Mouse (Mus musculus) cerebellum, adult 2 months (tissue): ENCODE data around the gene Nrip3.

Source experiments
- CTCF ChIP-seq: fragments of 200-500 bp; IDR thresholded peaks from 2 replicates; pipeline ENCODE4 v1.5.1; 2011; ENCODE audit warnings: low read depth, mild to moderate bottlenecking, control low read depth, low read length, moderate library complexity, borderline replicate concordance; ENCODE audit not compliant: insufficient read depth
- POLR2A ChIP-seq: fragments of 200-500 bp; IDR thresholded peaks from 2 replicates; pipeline ENCODE4 v1.6.1; 2011; ENCODE audit warnings: low read length, control low read depth, borderline replicate concordance; ENCODE audit not compliant: insufficient read depth

DNA sequence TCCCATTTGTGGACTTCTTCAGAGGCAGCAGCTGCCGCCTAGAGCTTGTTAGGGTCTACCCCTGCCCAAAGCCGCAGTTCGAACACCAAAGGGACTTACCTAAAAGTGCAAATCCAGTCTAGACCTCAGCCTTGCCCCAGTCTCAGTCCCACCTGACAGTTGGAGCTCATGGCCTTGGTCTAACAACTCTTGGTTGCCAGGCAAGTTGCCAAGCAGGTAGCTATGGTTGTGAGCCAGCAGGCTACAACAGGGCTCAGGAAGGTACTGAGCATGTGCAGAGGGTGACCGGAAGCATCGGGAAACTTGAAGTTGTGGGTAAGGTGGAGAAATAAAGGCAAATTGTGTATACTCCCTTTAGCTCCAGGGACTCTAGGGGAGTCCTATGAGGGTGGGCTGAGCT is 58.1 kb downstream of the Nrip3 start, which contains the start of gene BC051019:
- TF ChIP-seq CTCF: no peak
- no peak for TF ChIP-seq POLR2A
